In genomic region chr19:31590701-31591100, GRCm38 (mm10) we compare ENCODE assay signal across 28 mouse cellular contexts.
"Had no signal": no experiment of that assay in that cellular context is flagged by ENCODE, and none has a peak within 500 bp of the region (broad histone marks: within the 10 kb centered on the region; RNA-seq: fewer than 3 reads in every experiment).

No protein-coding gene starts in this region.

- H3K4me2 ChIP-seq: embryonic facial prominence, embryonic 12.5 days; embryonic facial prominence, embryonic 13.5 days; embryonic facial prominence, embryonic 15.5 days; forebrain, embryonic 12.5 days; forebrain, embryonic 13.5 days; forebrain, embryonic 15.5 days had no signal

- H3K36me3 ChIP-seq: embryonic facial prominence, embryonic 10.5 days; embryonic facial prominence, embryonic 12.5 days; embryonic facial prominence, embryonic 13.5 days; embryonic facial prominence, embryonic 15.5 days; forebrain, embryonic 10.5 days; forebrain, embryonic 12.5 days; forebrain, embryonic 15.5 days had no signal

- H3K4me1 ChIP-seq: embryonic facial prominence, embryonic 10.5 days; embryonic facial prominence, embryonic 12.5 days; embryonic facial prominence, embryonic 13.5 days; embryonic facial prominence, embryonic 15.5 days; forebrain, embryonic 10.5 days; forebrain, embryonic 12.5 days; forebrain, embryonic 13.5 days; forebrain, embryonic 15.5 days had no signal

- DNase-seq: cerebellum, adult 8-10 months; cerebellum, adult 9-10 months; cerebellum, adult 9-11 months; cerebellum, postnatal 10 days; cerebellum, postnatal 14 days; cerebellum, postnatal 25 days; cerebellum, postnatal 36 days; embryo, embryonic 11 days; forebrain, postnatal 0 days; gastrocnemius, adult 2 months; gastrocnemius, postnatal 10 days; gastrocnemius, postnatal 14 days; gastrocnemius, postnatal 25 days; gastrocnemius, postnatal 36 days; heart, adult 11 months; heart, adult 18-20 months; heart, adult 2 months had no signal

- H3K9ac ChIP-seq: embryonic facial prominence, embryonic 12.5 days; embryonic facial prominence, embryonic 13.5 days; embryonic facial prominence, embryonic 15.5 days; forebrain, embryonic 12.5 days; forebrain, embryonic 13.5 days; forebrain, embryonic 15.5 days; forebrain, postnatal 0 days had no signal

- ATAC-seq: forebrain, embryonic 13.5 days; forebrain, embryonic 14.5 days; forebrain, embryonic 15.5 days; forebrain, embryonic 16.5 days; forebrain, postnatal 0 days had no signal

- H3K27ac ChIP-seq: embryonic facial prominence, embryonic 10.5 days; embryonic facial prominence, embryonic 12.5 days; embryonic facial prominence, embryonic 13.5 days; embryonic facial prominence, embryonic 15.5 days; forebrain, embryonic 10.5 days; forebrain, embryonic 12.5 days; forebrain, embryonic 13.5 days; forebrain, embryonic 15.5 days; gastrocnemius, adult 2 months; heart, adult 2 months had no signal

- H3K27me3 ChIP-seq: embryonic facial prominence, embryonic 12.5 days; embryonic facial prominence, embryonic 13.5 days; embryonic facial prominence, embryonic 15.5 days; forebrain, embryonic 12.5 days; forebrain, embryonic 13.5 days; forebrain, embryonic 15.5 days had no signal

- H3K4me3 ChIP-seq: embryonic facial prominence, embryonic 10.5 days; embryonic facial prominence, embryonic 12.5 days; embryonic facial prominence, embryonic 13.5 days; embryonic facial prominence, embryonic 15.5 days; erythroblast, embryonic 14.5 days; forebrain, embryonic 10.5 days; forebrain, embryonic 12.5 days; forebrain, embryonic 13.5 days; forebrain, embryonic 15.5 days; gastrocnemius, adult 2 months; heart, adult 2 months had no signal

- H3K9me3 ChIP-seq: embryonic facial prominence, embryonic 10.5 days; embryonic facial prominence, embryonic 12.5 days; embryonic facial prominence, embryonic 13.5 days; embryonic facial prominence, embryonic 15.5 days; forebrain, embryonic 10.5 days; forebrain, embryonic 12.5 days; forebrain, embryonic 13.5 days; forebrain, embryonic 15.5 days had no signal
